Mouse (Mus musculus) neural tube, embryonic 14.5 days (tissue): Measurements from ENCODE around the gene Pi4kb. TPM values are rescaled to one million over a fixed set of nuclear protein-coding genes. Genes with fewer than 3 reads are reported as not detected.

Source experiments
- ATAC-seq: fragments of 200-750 bp; cut with Nextera tagmentation; 2 replicates; pipeline ENCODE4 v1.8.0; 2017; ENCODE audit warnings: low read depth, mild to moderate bottlenecking, moderate TSS enrichment, moderate library complexity
- H3K27ac ChIP-seq: fragments of 300-500 bp; sonication (generic); 2 replicates; pipeline ENCODE4 v1.5.1; 2014; ENCODE audit warnings: low read depth, mild to moderate bottlenecking, control low read depth, low read length, moderate library complexity, mixed read lengths
- H3K27me3 ChIP-seq: fragments of 300-500 bp; sonication (generic); 2 replicates; pipeline ENCODE4 v1.6.1; 2014; ENCODE audit warnings: low read length; ENCODE audit not compliant: control insufficient read depth, insufficient read depth
- H3K36me3 ChIP-seq: fragments of 300-500 bp; sonication (generic); 2 replicates; pipeline ENCODE4 v1.6.1; 2014; ENCODE audit warnings: low read length, mixed read lengths; ENCODE audit not compliant: control insufficient read depth, insufficient read depth
- H3K4me1 ChIP-seq: fragments of 300-500 bp; sonication (generic); 2 replicates; pipeline ENCODE4 v1.6.1; 2014; ENCODE audit warnings: low read length; ENCODE audit not compliant: control insufficient read depth, insufficient read depth
- H3K4me2 ChIP-seq: fragments of 300-500 bp; sonication (generic); 2 replicates; pipeline ENCODE4 v1.6.1; 2014; ENCODE audit warnings: mild to moderate bottlenecking, low read depth, low read length, control low read depth
- H3K4me3 ChIP-seq: fragments of 300-500 bp; sonication (generic); 2 replicates; pipeline ENCODE4 v1.5.1; 2014; ENCODE audit warnings: low read depth, low read length, control low read depth, mixed read lengths
- H3K9ac ChIP-seq: fragments of 300-500 bp; sonication (generic); replicated peaks from 2 replicates; pipeline ENCODE4 v1.6.1; 2014; ENCODE audit warnings: low read depth, mild to moderate bottlenecking, control low read depth, low read length, mixed read lengths
- H3K9me3 ChIP-seq: fragments of 300-500 bp; sonication (generic); 2 replicates; pipeline ENCODE4 v1.6.1; 2016; ENCODE audit warnings: low read length; ENCODE audit not compliant: control insufficient read depth
- WGBS: fragments of 180-500 bp; shearing (Covaris S2); extraction: QIAGEN DNeasy Blood & Tissue Kit; methylation state at CpG from one replicate; pipeline ENCODE4 v1.1.7; 2014; 5-methylcytosine and 5-hydroxymethylcytosine counted together
- microRNA-seq: library from miRNA; unstranded; fragments of <30 nt; microRNA quantifications from one replicate; pipeline ENCODE4, GENCODE M21; 2016
- polyA plus RNA-seq: library from polyadenylated mRNA; unstranded; fragments of >200 nt; fragmentation: Nextera tagmentation; extraction: Ambion mirVana; gene quantifications from 2 replicates; pipeline ENCODE4 v1.2.1, GENCODE M21; 2014

Gene Pi4kb
- polyA plus RNA-seq, 1 experiment from 2014 or later, result 23.8 TPM

- ATAC-seq, result no peak
Observed at GRCm38 (mm10) chr3:95054481-95055260, 80.1 kb downstream of the Pi4kb start.

GRCm38 (mm10) chr3:95056275-95056674, 81.7 kb downstream of the Pi4kb start:
- H3K4me2 ChIP-seq, result no peak overlapping the region
- H3K36me3 ChIP-seq, result peaks cover 26% of the 10 kb centered on the region
- no peak overlapping the region for H3K27ac ChIP-seq
- no peak for ATAC-seq
- no peaks in the 10 kb centered on the region for H3K4me1 ChIP-seq
- no peak overlapping the region for H3K4me3 ChIP-seq
- WGBS, result 92% methylated on average over 7 of the region's 7 CpGs
- no peaks in the 10 kb centered on the region for H3K9me3 ChIP-seq
- no peaks in the 10 kb centered on the region for H3K27me3 ChIP-seq
- H3K9ac ChIP-seq, result no peak overlapping the region

More at GRCm38 (mm10) chr3:95054481-95055260, 80.1 kb downstream of the Pi4kb start:
- Histone ChIP-seq H3K4me2 (no peak overlapping the region), H3K27ac (no peak overlapping the region), H3K27me3 (no peaks in the 10 kb centered on the region), H3K4me1 (no peaks in the 10 kb centered on the region), H3K9ac (no peak overlapping the region), H3K9me3 (no peaks in the 10 kb centered on the region), H3K4me3 (no peak overlapping the region), H3K36me3 (peaks cover 13% of the 10 kb centered on the region)
- 50% methylated on average over 10 of the region's 10 CpGs for WGBS

Small RNA genes lying within 50 kb of the gene (microRNA-seq; reads per million reads assigned to microRNA genes)
- gene Mir7013, result not detected

Other genes starting within 250 kb of the Pi4kb start
- gene Cgn, start 188.2 kb upstream of the Pi4kb start, polyA plus RNA-seq, result 8.9 and 11.6 TPM in 2 replicates
- 26.6 and 30.7 TPM in 2 replicates for gene Pogz, start 137.2 kb upstream of the Pi4kb start, polyA plus RNA-seq
- 344 and 394 TPM in 2 replicates for gene Psmb4, start 87.8 kb upstream of the Pi4kb start, polyA plus RNA-seq
- gene Selenbp1, start 41.7 kb upstream of the Pi4kb start, polyA plus RNA-seq, result 11.9 TPM in 2 replicates
- 8.9 and 9.4 TPM in 2 replicates for gene Rfx5, start 20.7 kb upstream of the Pi4kb start, polyA plus RNA-seq
- 15.4 and 17.2 TPM in 2 replicates for gene Zfp687, start 40.7 kb downstream of the Pi4kb start, polyA plus RNA-seq
- 252 and 260 TPM in 2 replicates for gene Psmd4, start 67.9 kb downstream of the Pi4kb start, polyA plus RNA-seq
- gene Pip5k1a, start 132.2 kb downstream of the Pi4kb start, polyA plus RNA-seq, result 11.5 and 12.2 TPM in 2 replicates
- gene Vps72, start 136.3 kb downstream of the Pi4kb start, polyA plus RNA-seq, result 157 and 160 TPM in 2 replicates
- 0.72 and 0.98 TPM in 2 replicates for gene Tmod4, start 149.7 kb downstream of the Pi4kb start, polyA plus RNA-seq
- 80.8 and 96.9 TPM in 2 replicates for gene Scnm1, start 159.3 kb downstream of the Pi4kb start, polyA plus RNA-seq
- gene Lysmd1, start 159.4 kb downstream of the Pi4kb start, polyA plus RNA-seq, result 36.8 and 37.3 TPM in 2 replicates
- 2.1 and 4.1 TPM in 2 replicates for gene Tnfaip8l2, start 167.6 kb downstream of the Pi4kb start, polyA plus RNA-seq
- 26.0 and 26.6 TPM in 2 replicates for gene Sema6c, start 185.7 kb downstream of the Pi4kb start, polyA plus RNA-seq
- gene Gabpb2, start 243.2 kb downstream of the Pi4kb start, polyA plus RNA-seq, result 3.4 and 4.7 TPM in 2 replicates